Mouse (Mus musculus): ENCODE data around the gene Crebrf. TPM values are rescaled to one million over a fixed set of nuclear protein-coding genes. Genes with fewer than 3 reads are reported as not detected.

Gene Crebrf
- 10 to 100 TPM; 66.5 to 69.1 TPM for polyA plus RNA-seq (2017; shearing (Covaris generic))

GRCm38 (mm10) chr17:26715271-26715758 lies at the start of gene Crebrf:
Crebrf (plus strand) TSS chr17:26715650.

GRCm38 (mm10) chr17:26780750-26781571 lies 65.5 kb downstream of the Crebrf start, which contains the start of gene Bnip1:
Bnip1 (plus strand) TSS chr17:26781066.

Other genes with a start within 250 kb of the Crebrf start
- 10 to 100 TPM; 85.8 to 91.9 TPM for gene Ergic1, start 154.2 kb upstream of the Crebrf start, polyA plus RNA-seq (2017; shearing (Covaris generic))
- gene Dusp1, start 153.5 kb upstream of the Crebrf start, polyA plus RNA-seq (2017; shearing (Covaris generic)): 10 to 100 TPM; 82.2 to 83.3 TPM
- 100 to 1,000 TPM; 339 to 371 TPM for gene Atp6v0e, start 52.4 kb upstream of the Crebrf start, polyA plus RNA-seq (2017; shearing (Covaris generic))
- gene Bnip1, start 65.4 kb downstream of the Crebrf start, polyA plus RNA-seq (2017; shearing (Covaris generic)): 10 to 100 TPM; 29.3 to 35.4 TPM
- gene Nkx2-5, start 129.4 kb downstream of the Crebrf start, polyA plus RNA-seq (2017; shearing (Covaris generic)): not detected
- 1 to 10 TPM; 2.2 TPM for gene Kifc5b, start 201.4 kb downstream of the Crebrf start, polyA plus RNA-seq (2017; shearing (Covaris generic))
- gene Phf1, start 217.4 kb downstream of the Crebrf start, polyA plus RNA-seq (2017; shearing (Covaris generic)): 10 to 100 TPM; 78.1 to 79.1 TPM
- gene Cuta, start 223.9 kb downstream of the Crebrf start, polyA plus RNA-seq (2017; shearing (Covaris generic)): 100 to 1,000 TPM; 159 to 171 TPM
- gene Syngap1, start 225.6 kb downstream of the Crebrf start, polyA plus RNA-seq (2017; shearing (Covaris generic)): under 1 TPM; 0.06 to 0.20 TPM

Measured in activated CD4-positive, CD25-positive, alpha-beta regulatory T cell (primary cell).